Comparison of ENCODE assay signal across 8 mouse cellular contexts in the genomic region with DNA sequence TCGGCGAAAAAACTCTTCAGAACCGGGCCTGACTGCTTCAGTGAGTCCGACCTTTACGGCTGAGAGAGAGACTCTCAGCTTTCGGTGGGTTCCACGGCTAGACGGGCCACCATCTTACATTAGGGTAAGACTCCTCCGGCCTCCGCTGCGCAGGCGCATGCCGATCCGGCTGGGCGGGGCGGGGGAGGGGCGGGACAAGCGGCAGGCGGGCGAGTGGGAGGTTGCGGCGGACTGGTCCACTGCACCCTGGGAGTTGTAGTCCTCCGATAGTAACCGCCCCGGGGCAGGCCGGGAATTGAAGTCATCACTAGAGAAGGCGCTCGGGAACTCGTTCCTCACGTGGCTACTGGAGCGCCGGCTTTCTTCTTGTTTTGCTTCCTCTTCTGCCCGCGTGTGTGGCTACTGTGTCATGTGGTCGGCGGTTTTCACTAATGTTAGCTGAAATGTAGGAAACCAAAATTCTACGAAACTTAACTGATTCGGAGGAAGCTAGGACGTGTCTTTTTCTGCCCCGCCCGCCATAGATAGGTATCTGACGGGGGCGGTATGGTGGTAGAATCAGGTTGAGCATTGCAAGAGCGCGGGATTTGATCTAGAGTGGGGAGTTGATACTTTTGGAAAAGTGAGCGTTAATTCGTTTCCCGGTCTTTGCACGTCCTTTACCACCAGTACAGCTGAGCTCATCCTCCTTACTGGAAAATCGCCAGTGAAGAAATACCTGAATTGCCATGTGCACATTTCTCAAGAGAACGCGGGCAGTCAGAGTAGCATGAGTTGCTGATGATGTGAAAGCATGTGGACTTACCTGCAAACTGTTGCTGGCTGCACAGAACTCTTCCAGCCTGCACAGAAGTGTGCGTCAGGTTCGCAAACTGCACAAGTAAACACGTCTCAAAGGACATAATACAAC. TPM values are rescaled to one million over a fixed set of nuclear protein-coding genes. Genes with fewer than 3 reads are reported as not detected.
DNase-seq lines count a peak whose midpoint lies in the region; ATAC-seq and TF ChIP-seq lines count a peak whose summit lies in the region.

A gene (minus strand): TSS at position 146 of the 910 bp plus-strand sequence.

- H3K4me1 ChIP-seq in bone marrow macrophage, adult 2 months (ENCODE audit: control insufficient read depth, insufficient read depth, low read length): peaks cover 11% of the 10 kb centered on the region
- H3K4me1 ChIP-seq in embryonic fibroblast, embryonic 13.5 days (ENCODE audit: control insufficient read depth, insufficient read depth, low read length): no peaks in the 10 kb centered on the region
- peaks cover 6% of the 10 kb centered on the region; the same call in 1 of the 2 replicates for H3K4me1 ChIP-seq in kidney, embryonic 14.5 days (ENCODE audit: control insufficient read depth, insufficient read depth, low read length)
- H3K4me1 ChIP-seq in limb, embryonic 15.5 days: peaks cover 12% of the 10 kb centered on the region

- peak; percentile 99 for DNase-seq in A20 (ENCODE audit: low read depth, low spot score)
- peak; percentile 99 for DNase-seq in heart, adult 9 months (ENCODE audit: low spot score in 2 of 2)
- DNase-seq in monocyte, adult 2 months (ENCODE audit: low read depth in 1 of 2, low spot score in 2 of 2): peak; percentile 98 to 99
- DNase-seq in spleen, postnatal 36 days (ENCODE audit: low spot score in 2 of 2): peak; percentile 99 to 100

- under 1% methylated on average over 55 of the region's 55 CpGs for WGBS in kidney, embryonic 14.5 days
- under 1% methylated on average over 55 of the region's 55 CpGs for WGBS in limb, embryonic 15.5 days

- no peaks in the 10 kb centered on the region for H3K27me3 ChIP-seq in kidney, embryonic 14.5 days (ENCODE audit: control insufficient read depth, insufficient read depth, low read length)
- H3K27me3 ChIP-seq in limb, embryonic 15.5 days: no peaks in the 10 kb centered on the region

- H3K4me2 ChIP-seq in kidney, embryonic 14.5 days (replicated peaks; ENCODE audit: low read depth, low read length): peak within 1 kb of the TSS; percentile 89
- H3K4me2 ChIP-seq in limb, embryonic 15.5 days: peak within 1 kb of the TSS; percentile 93

- no peak for TF ChIP-seq CTCF in bone marrow macrophage, adult 2 months (IDR thresholded peaks at IDR 0.05; ENCODE audit: low read depth, low read length)
- TF ChIP-seq CTCF in embryonic fibroblast, embryonic 13.5 days (IDR thresholded peaks at IDR 0.05; ENCODE audit: borderline replicate concordance, insufficient read depth, low read length): no peak

- H3K27ac ChIP-seq in bone marrow macrophage, adult 2 months (ENCODE audit: insufficient read depth, low read depth, low read length): peak within 1 kb of the TSS; percentile 88
- H3K27ac ChIP-seq in embryonic fibroblast, embryonic 13.5 days (ENCODE audit: insufficient read depth, low read length): peak within 1 kb of the TSS; percentile 71
- peak within 1 kb of the TSS; percentile 82; the same call in 1 of the 2 replicates for H3K27ac ChIP-seq in kidney, embryonic 14.5 days (ENCODE audit: low read depth, low read length)
- H3K27ac ChIP-seq in limb, embryonic 15.5 days: peak within 1 kb of the TSS; percentile 94

- H3K9ac ChIP-seq in kidney, embryonic 14.5 days (ENCODE audit: low read depth, low read length): peak within 1 kb of the TSS; percentile 83
- peak within 1 kb of the TSS; percentile 77 for H3K9ac ChIP-seq in limb, embryonic 15.5 days

- peak; percentile 52; the same call in 1 of the 2 replicates for TF ChIP-seq POLR2A in bone marrow macrophage, adult 2 months (IDR thresholded peaks at IDR 0.05; ENCODE audit: borderline replicate concordance, low read depth, low read length)
- peak; percentile 95 for TF ChIP-seq POLR2A in embryonic fibroblast, embryonic 13.5 days (IDR thresholded peaks at IDR 0.05; ENCODE audit: low read depth, low read length)

- no peaks in the 10 kb centered on the region for H3K36me3 ChIP-seq in kidney, embryonic 14.5 days (ENCODE audit: control insufficient read depth, insufficient read depth, low read length)
- H3K36me3 ChIP-seq in limb, embryonic 15.5 days: no peaks in the 10 kb centered on the region

- no peaks in the 10 kb centered on the region for H3K9me3 ChIP-seq in kidney, embryonic 14.5 days (ENCODE audit: control insufficient read depth, low read length)
- H3K9me3 ChIP-seq in limb, embryonic 15.5 days: no peaks in the 10 kb centered on the region

- H3K4me3 ChIP-seq in bone marrow macrophage, adult 2 months (ENCODE audit: insufficient read depth, low read length): peak within 1 kb of the TSS; percentile 94
- peak within 1 kb of the TSS; percentile 86 for H3K4me3 ChIP-seq in embryonic fibroblast, embryonic 13.5 days (ENCODE audit: insufficient read depth, low read length)
- peak within 1 kb of the TSS; percentile 74 for H3K4me3 ChIP-seq in kidney, embryonic 14.5 days (ENCODE audit: low read length)
- peak within 1 kb of the TSS; percentile 74 for H3K4me3 ChIP-seq in limb, embryonic 15.5 days

- ATAC-seq in kidney, embryonic 14.5 days (ENCODE audit: low FRiP score, low TSS enrichment): peak; percentile 99
- peak; percentile 100 for ATAC-seq in limb, embryonic 15.5 days (ENCODE audit: insufficient number of reproducible peaks, low FRiP score, low TSS enrichment, low read depth)

RNA-seq across cellular contexts. Expression of the gene that starts here (rescaled TPM):
- polyA plus RNA-seq in bone marrow macrophage, adult 2 months (2012; ENCODE audit: insufficient read depth, insufficient read length, missing spikeins): 34.2 and 36.4 TPM in 2 replicates
- 26.8 and 34.6 TPM in 2 replicates for polyA plus RNA-seq in embryonic fibroblast, embryonic 13.5 days (2011; ENCODE audit: insufficient read length, low read depth, missing spikeins)
- polyA plus RNA-seq in kidney, embryonic 14.5 days (2014; fragmentation: Nextera tagmentation; extraction: Ambion mirVana): 26.3 and 33.2 TPM in 2 replicates
- polyA plus RNA-seq in limb, embryonic 15.5 days (2015; fragmentation: Nextera tagmentation; extraction: Ambion mirVana): 26.9 and 29.9 TPM in 2 replicates

Comparison
In these comparisons a context has a peak if more than half of its experiments do, and no peak if none do; other contexts are left out.
1. Peak in every context shown above with its lines: DNase-seq, ATAC-seq, H3K4me3 ChIP-seq and H3K27ac ChIP-seq.